Mouse (Mus musculus) kidney, adult 2 months (tissue): ENCODE measurements around the gene Pank2.

Experiments used
- CTCF ChIP-seq: fragments of 200-500 bp; conservative IDR thresholded peaks from 2 replicates; pipeline ENCODE4 v1.5.1; 2011; ENCODE audit warnings: low read depth, mild to moderate bottlenecking, control low read depth, low read length, moderate library complexity, mixed read lengths; ENCODE audit not compliant: insufficient read depth, insufficient read length
- POLR2A ChIP-seq: fragments of 200-500 bp; IDR thresholded peaks from one replicate; pipeline ENCODE4 v1.6.1; 2011; ENCODE audit warnings: low read depth, low read length, control low read depth

DNA sequence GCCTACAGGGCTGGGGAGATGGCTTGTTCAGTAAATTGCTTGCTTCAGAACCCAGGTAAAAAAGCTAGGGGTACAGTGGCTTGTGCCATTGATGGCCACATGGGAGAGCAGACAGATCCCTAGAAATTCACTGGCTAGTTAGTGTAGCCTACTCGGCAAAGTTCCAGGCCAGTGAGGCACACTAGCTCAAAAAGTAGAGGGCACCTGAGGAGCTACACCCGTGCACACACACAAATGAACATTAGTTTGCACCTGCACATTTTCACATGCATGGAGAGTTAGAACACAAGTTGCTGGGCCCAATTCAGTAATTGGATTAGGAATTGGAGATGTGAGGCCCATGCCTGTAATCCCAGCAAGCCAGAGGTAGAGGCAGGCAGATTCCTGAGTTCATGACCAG is 2.8 kb downstream of the Pank2 start:
- TF ChIP-seq CTCF: no peak
- no peak for TF ChIP-seq POLR2A
